Mouse (Mus musculus) bone marrow, adult 2 months (tissue): ENCODE measurements around the gene Gm26920.

ENCODE experiments used
- CTCF ChIP-seq: fragments of 200-500 bp; IDR thresholded peaks from 2 replicates; pipeline ENCODE4 v1.5.1; 2011; ENCODE audit warnings: low read length, control low read depth; ENCODE audit not compliant: control insufficient read depth, insufficient read depth
- POLR2A ChIP-seq: fragments of 200-500 bp; IDR thresholded peaks from 2 replicates; pipeline ENCODE4 v1.6.1; 2011; ENCODE audit warnings: low read depth, mild to moderate bottlenecking, control low read depth, low read length, borderline replicate concordance; ENCODE audit not compliant: control insufficient read depth

DNA sequence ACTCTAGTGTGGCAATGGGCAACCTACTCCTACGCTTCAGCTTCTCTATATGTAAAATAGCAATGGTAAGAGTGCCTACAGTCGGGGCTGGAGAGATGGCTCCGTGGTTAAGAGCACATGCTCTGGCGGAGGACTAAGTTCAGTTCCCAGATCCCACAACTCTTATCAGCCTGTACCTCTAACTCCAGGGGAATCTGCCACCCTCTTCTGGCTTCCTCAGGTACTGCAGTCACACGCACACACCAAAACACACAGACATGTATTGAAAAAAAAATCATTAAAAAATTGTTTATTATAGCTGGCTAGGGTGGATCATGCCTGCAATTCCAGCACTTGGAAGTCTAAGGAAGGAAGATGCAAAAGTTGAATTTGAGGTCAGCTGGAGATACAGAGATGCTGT, 27.7 kb downstream of the Gm26920 start:
- TF ChIP-seq CTCF (peak; percentile 41; the same call in 1 of the 2 replicates), POLR2A (no peak)
